Mouse (Mus musculus) ES-Bruce4 (cell line): Measurements from ENCODE around the gene Cfap43. TPM values are rescaled to one million over a fixed set of nuclear protein-coding genes. Genes with fewer than 3 reads are reported as not detected.

Experiments
- H3K27ac ChIP-seq: 2 replicates; pipeline ENCODE4 v1.5.1; 2012; ENCODE audit warnings: low read length, inconsistent platforms; ENCODE audit not compliant: insufficient read depth
- H3K27me3 ChIP-seq: 2 replicates; pipeline ENCODE4 v1.6.1; 2012; ENCODE audit warnings: mild to moderate bottlenecking, low read length, inconsistent platforms; ENCODE audit not compliant: control insufficient read depth, poor library complexity, insufficient read depth, severe bottlenecking
- H3K36me3 ChIP-seq: 2 replicates; pipeline ENCODE4 v1.6.1; 2012; ENCODE audit warnings: inconsistent platforms, mild to moderate bottlenecking, low read length, moderate library complexity; ENCODE audit not compliant: control insufficient read depth, poor library complexity, insufficient read depth, severe bottlenecking
- H3K4me1 ChIP-seq: one replicate; pipeline ENCODE4 v1.8.1; 2011; ENCODE audit warnings: low read length; ENCODE audit not compliant: control insufficient read depth, insufficient read depth
- H3K4me3 ChIP-seq: 2 replicates; pipeline ENCODE4 v1.5.1; 2011; ENCODE audit warnings: low read depth, mild to moderate bottlenecking, low read length
- H3K9ac ChIP-seq: 2 replicates; pipeline ENCODE4 v1.6.1; 2012; ENCODE audit warnings: low read depth, mild to moderate bottlenecking, inconsistent platforms; ENCODE audit not compliant: poor library complexity, severe bottlenecking
- H3K9me3 ChIP-seq: replicated peaks from 2 replicates; pipeline ENCODE4 v1.6.1; 2012; ENCODE audit warnings: mild to moderate bottlenecking, low read length, inconsistent platforms; ENCODE audit not compliant: control insufficient read depth, poor library complexity, insufficient read depth, severe bottlenecking
- CTCF ChIP-seq: IDR thresholded peaks from one replicate; pipeline ENCODE4 v1.8.1; 2011; ENCODE audit warnings: low read depth, low read length
- EP300 ChIP-seq: IDR thresholded peaks from 2 replicates; pipeline ENCODE4 v1.6.1; 2011; ENCODE audit warnings: low read depth, low read length; ENCODE audit not compliant: insufficient read depth
- POLR2A ChIP-seq: IDR thresholded peaks from one replicate; pipeline ENCODE4 v1.8.1; 2011; ENCODE audit warnings: low read length; ENCODE audit not compliant: insufficient read depth
- polyA plus RNA-seq: library from polyadenylated mRNA; stranded (reverse); fragments of >200 nt; gene quantifications from 2 replicates; pipeline ENCODE4 v1.2.4, GENCODE M21; 2011; ENCODE audit warnings: low read depth; ENCODE audit not compliant: missing spikeins, insufficient read depth, insufficient read length

The Cfap43 gene
- polyA plus RNA-seq, 1 experiment, result 10.4 TPM

GRCm38 (mm10) chr19:47864721-47865120 lies 54.4 kb downstream of the Cfap43 start:
- Histone ChIP-seq H3K27ac (no peak overlapping the region), H3K4me1 (no peaks in the 10 kb centered on the region), H3K9ac (peak overlapping the region; percentile 75), H3K4me3 (no peak overlapping the region), H3K9me3 (no peaks in the 10 kb centered on the region), H3K36me3 (peaks cover 7% of the 10 kb centered on the region), H3K27me3 (no peaks in the 10 kb centered on the region)
- no peak for TF ChIP-seq CTCF

- Histone ChIP-seq H3K9ac (no peak overlapping the region), H3K27me3 (no peaks in the 10 kb centered on the region), H3K9me3 (no peaks in the 10 kb centered on the region), H3K27ac (no peak overlapping the region), H3K4me3 (no peak overlapping the region), H3K36me3 (peaks cover 7% of the 10 kb centered on the region), H3K4me1 (no peaks in the 10 kb centered on the region)
- TF ChIP-seq POLR2A (no peak), CTCF (no peak), EP300 (no peak)
Measured at GRCm38 (mm10) chr19:47864051-47864450, 55.0 kb downstream of the Cfap43 start.

GRCm38 (mm10) chr19:47862581-47862980 lies 56.5 kb downstream of the Cfap43 start:
- H3K9me3 ChIP-seq, result no peaks in the 10 kb centered on the region
- H3K9ac ChIP-seq, result no peak overlapping the region
- no peak for TF ChIP-seq POLR2A
- no peak for TF ChIP-seq EP300
- TF ChIP-seq CTCF, result no peak
- H3K4me1 ChIP-seq, result no peaks in the 10 kb centered on the region
- no peak overlapping the region for H3K4me3 ChIP-seq
- H3K27me3 ChIP-seq, result no peaks in the 10 kb centered on the region
- no peak overlapping the region for H3K27ac ChIP-seq
- peaks cover 11% of the 10 kb centered on the region for H3K36me3 ChIP-seq

GRCm38 (mm10) chr19:47859180-47859579 lies 59.9 kb downstream of the Cfap43 start:
- Histone ChIP-seq H3K4me1 (no peaks in the 10 kb centered on the region), H3K27me3 (no peaks in the 10 kb centered on the region), H3K36me3 (peaks cover 11% of the 10 kb centered on the region), H3K27ac (no peak overlapping the region), H3K9ac (no peak overlapping the region), H3K4me3 (no peak overlapping the region), H3K9me3 (no peaks in the 10 kb centered on the region)
- TF ChIP-seq POLR2A, result no peak
- no peak for TF ChIP-seq CTCF
- TF ChIP-seq EP300, result no peak

GRCm38 (mm10) chr19:47857957-47858942 lies 60.8 kb downstream of the Cfap43 start:
- TF ChIP-seq POLR2A (no peak), EP300 (no peak), CTCF (no peak)
- no peak overlapping the region for H3K9ac ChIP-seq
- H3K4me1 ChIP-seq, result no peaks in the 10 kb centered on the region
- no peak overlapping the region for H3K4me3 ChIP-seq
- no peak overlapping the region for H3K27ac ChIP-seq
- no peaks in the 10 kb centered on the region for H3K27me3 ChIP-seq
- no peaks in the 10 kb centered on the region for H3K9me3 ChIP-seq
- peaks cover 11% of the 10 kb centered on the region for H3K36me3 ChIP-seq
